Mouse (Mus musculus): ENCODE measurements around the gene Pmf1.
"Not testable (repeated sequence)": the region's sequence is repeated elsewhere in the genome, so short reads cannot be mapped to it uniquely, and the experiment has no call there.

The Pmf1 gene

DNA sequence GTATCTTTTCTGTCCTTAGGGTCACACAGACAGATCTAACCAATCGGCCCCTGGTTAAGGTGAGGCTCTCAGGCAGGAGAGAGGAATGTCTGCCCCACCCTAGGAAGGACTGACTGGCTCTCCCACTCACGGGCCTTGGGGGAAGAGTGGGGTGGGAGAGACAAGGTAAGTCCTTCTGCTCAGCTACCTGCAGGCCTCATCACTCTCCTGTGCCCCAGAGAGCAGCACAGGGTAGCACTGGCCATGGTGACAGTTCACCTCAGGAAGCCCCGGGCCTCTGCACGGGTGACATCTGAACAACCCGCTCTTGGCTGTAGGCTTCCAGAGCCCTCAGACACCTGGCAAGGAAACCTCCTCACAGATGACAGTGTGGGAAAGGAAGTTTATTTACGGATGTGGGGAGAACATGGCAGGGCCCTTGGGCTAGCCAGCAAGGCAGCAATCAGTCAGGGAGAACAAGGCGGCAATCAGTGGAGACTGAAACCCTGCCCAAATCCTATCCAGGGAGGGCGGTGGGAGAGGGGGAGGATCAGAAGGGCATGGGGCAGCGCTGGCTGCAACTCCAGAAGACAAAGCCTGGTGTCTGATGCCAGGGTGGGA lies 16.3 kb downstream of the Pmf1 start:
- no peak for DNase-seq (ENCODE audit: low read depth)

DNA sequence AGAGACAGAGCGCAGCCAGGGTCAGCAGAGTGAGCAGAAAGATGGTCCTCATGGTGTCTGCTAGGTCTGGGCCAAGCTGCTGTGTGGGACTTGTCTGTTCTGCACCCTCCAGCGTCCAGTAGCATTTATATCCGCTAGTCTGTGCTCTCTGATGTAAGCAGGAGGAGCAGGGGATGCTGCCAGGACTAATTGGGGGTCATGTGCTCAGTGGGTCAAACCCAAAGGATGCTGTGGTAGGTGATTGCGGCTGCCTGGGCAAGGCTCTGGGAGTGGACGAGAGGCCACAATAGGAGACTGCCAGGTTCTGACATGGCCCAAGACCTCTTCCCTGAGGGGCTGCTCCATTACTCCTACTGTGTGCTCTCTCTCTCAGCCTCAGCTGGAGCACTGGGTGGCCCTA lies 25.8 kb downstream of the Pmf1 start, which contains the start of gene Bglap:
Gene Bglap, minus strand, starts transcription at position 101 of the 400 bp plus-strand sequence.
- no peak for DNase-seq (ENCODE audit: low read depth)

- DNase-seq (ENCODE audit: low read depth), result not testable (repeated sequence)
These were observed 27.7 kb downstream of the Pmf1 start for GRCm38 (mm10) chr3:88382383-88382782.

DNA sequence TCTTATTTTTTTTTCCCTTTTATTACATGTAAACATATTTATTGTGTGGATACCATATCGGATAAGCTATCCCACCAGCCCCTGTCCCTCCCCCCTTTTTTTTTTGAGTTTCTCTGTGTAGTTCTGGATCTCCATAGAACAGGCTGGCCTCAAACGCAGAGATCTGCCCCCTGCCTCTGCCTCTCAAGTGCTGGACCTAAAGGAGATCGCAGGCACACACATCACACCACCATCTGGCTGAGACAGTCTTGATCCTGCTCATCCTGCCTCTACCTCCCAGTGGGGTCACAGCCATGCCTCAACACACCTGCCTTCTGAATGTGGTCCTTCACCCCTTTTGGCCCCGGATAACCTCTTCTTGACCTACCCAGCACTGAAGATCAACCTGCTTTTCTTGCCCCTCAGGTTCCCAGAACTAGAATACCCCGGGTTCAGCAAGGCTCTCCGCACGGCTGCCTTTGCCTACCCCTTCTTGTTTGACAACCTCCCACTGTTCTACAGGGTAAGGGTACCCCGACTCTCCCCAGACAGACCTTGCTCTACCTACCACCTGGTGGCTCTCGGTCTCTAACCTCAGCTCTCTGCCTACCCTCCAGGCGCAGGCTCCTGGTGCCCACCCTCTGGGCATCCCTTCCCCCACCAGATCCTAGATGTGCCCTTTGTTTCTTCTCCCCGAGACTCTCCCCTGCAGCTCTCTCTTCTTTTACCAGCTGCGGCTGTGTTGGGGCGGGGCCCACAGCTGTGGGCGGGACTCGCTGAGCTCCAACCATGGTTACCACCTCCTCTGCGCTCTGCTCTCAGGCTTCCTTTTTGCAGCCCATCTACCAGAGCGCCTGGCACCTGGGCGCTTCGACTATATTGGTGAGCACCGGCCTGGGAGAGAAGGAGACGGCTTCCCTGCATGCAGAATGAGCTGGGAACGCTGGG lies 28.5 kb downstream of the Pmf1 start:
- DNase-seq (ENCODE audit: low read depth), result not testable (repeated sequence)

DNA sequence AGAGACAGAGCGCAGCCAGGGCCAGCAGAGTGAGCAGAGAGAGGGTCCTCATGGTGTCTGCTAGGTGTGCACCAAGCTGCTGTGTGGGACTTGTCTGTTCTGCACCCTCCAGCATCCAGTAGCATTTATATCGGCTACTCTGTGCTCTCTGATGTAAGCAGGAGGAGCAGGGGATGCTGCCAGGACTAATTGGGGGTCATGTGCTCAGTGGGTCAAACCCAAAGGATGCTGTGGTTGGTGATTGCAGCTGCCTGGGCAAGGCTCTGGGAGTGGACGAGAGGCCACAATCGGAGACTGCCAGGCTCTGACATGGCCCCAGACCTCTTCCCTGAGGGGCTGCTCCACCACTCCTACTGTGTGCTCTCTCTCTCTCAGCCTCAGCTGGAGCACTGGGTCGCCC lies 31.5 kb downstream of the Pmf1 start, which contains the start of gene Bglap2:
Gene Bglap2, minus strand, starts transcription at position 101 of the 400 bp plus-strand sequence.
- not testable (repeated sequence) for DNase-seq (ENCODE audit: low read depth)

DNA sequence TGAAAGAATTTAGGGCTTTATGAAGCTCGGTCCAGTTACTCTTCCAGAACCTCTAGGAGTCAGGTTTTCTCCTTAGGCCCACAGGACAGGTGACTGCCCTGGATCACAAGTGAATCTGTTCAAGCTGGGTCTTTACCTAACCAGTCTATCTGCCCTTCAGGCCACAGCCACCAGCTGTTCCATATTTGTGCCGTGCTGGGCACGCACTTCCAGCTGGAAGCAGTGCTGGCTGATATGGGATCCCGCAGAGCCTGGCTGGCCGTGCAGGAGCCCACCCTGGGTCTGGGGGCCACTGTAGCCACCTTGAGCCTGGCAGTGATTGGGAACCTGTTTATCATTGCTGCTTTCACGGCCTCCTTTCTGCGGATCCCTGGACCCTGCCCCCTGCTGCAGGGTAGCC lies 33.5 kb downstream of the Pmf1 start:
- not testable (repeated sequence) for DNase-seq (ENCODE audit: low read depth)

- DNase-seq (ENCODE audit: low read depth), result peak; percentile 45
These were observed 34.1 kb downstream of the Pmf1 start for GRCm38 (mm10) chr3:88375750-88376626.

GRCm38 (mm10) chr3:88372643-88373042 lies 37.5 kb downstream of the Pmf1 start, which contains the start of gene Bglap3:
Gene Bglap3, minus strand, starts transcription at chr3:88372743.
- not testable (repeated sequence) for DNase-seq (ENCODE audit: low read depth)

DNA sequence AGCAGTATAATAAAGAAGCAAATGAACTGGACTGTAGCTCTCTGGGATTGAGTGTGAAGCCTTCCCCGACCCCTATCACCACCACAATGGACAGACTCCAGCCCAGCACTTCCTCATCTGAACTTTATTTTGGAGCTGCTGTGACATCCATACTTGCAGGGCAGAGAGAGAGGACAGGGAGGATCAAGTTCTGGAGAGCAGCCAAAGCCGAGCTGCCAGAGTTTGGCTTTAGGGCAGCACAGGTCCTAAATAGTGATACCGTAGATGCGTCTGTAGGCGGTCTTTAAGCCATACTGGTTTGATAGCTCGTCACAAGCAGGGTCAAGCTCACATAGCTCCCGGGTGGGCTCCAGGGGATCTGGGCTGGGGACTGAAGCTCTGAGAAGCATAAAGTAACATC lies 41.6 kb downstream of the Pmf1 start:
- not testable (repeated sequence) for DNase-seq (ENCODE audit: low read depth)

- not testable (repeated sequence) for DNase-seq (ENCODE audit: low read depth)
These were observed 42.6 kb downstream of the Pmf1 start for GRCm38 (mm10) chr3:88367517-88367916.

DNA sequence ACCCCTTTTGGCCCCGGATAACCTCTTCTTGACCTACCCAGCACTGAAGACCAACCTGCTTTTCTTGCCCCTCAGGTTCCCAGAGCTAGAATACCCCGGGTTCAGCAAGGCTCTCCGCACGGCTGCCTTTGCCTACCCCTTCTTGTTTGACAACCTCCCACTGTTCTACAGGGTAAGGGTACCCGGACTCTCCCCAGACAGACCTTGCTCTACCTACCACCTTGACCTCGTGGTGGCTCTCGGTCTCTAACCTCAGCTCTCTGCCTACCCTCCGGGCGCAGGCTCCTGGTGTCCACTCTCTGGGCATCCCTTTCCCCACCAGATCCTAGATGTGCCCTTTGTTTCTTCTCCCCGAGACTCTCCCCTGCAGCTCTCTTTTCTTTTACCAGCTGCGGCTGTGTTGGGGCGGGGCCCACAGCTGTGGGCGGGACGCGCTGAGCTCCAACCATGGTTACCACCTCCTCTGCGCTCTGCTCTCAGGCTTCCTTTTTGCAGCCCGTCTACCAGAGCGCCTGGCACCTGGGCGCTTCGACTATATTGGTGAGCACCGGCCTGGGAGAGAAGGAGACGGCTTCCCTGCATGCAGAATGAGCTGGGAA lies 43.2 kb downstream of the Pmf1 start:
- DNase-seq (ENCODE audit: low read depth), result not testable (repeated sequence)

GRCm38 (mm10) chr3:88365705-88366361 lies 44.3 kb downstream of the Pmf1 start:
- DNase-seq (ENCODE audit: low read depth), result no peak

DNA sequence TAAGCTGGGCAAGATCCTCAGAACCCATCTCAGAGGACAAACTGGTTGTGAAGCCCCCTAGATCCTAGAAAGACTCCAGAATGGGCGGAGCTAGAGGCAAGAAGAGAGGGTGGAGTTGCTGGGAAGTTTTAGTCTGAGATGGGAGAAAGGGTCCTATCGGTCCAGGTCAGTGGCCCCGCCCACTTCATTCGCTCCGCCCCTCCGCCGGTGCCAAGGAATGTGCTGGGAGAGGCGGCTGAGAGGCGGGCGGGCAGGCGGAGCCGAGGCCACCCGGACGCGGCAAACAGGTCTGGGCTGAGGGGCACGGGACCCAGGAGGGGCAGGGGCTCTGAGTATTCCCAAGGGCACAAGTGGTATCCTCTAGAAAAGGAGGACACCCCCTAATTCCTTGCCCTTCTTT lies 45.8 kb downstream of the Pmf1 start, which contains the start of gene Paqr6:
Gene Paqr6, plus strand, starts transcription at position 248 of the 400 bp plus-strand sequence.
- no peak for DNase-seq (ENCODE audit: low read depth)

DNA sequence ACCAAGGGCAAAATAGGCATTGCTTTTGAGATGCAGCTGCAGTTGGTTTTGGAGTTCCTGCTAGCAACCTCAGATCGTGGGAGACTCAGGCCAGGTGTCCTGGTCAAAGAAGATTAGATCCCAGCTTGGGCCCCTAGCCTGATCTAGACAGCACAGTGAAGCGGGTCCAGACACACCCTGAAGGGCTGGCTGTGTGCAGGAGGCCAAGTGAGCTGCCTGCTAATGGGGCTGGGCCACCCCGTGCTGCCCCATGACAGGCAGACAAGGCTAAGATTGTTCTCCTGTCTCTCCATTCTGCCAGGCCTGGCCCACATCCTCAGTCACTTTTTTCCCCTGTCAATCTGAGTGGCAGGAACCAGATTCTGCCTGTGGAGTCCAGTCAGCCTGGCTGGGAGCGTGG lies 46.4 kb downstream of the Pmf1 start:
- no peak for DNase-seq (ENCODE audit: low read depth)

DNA sequence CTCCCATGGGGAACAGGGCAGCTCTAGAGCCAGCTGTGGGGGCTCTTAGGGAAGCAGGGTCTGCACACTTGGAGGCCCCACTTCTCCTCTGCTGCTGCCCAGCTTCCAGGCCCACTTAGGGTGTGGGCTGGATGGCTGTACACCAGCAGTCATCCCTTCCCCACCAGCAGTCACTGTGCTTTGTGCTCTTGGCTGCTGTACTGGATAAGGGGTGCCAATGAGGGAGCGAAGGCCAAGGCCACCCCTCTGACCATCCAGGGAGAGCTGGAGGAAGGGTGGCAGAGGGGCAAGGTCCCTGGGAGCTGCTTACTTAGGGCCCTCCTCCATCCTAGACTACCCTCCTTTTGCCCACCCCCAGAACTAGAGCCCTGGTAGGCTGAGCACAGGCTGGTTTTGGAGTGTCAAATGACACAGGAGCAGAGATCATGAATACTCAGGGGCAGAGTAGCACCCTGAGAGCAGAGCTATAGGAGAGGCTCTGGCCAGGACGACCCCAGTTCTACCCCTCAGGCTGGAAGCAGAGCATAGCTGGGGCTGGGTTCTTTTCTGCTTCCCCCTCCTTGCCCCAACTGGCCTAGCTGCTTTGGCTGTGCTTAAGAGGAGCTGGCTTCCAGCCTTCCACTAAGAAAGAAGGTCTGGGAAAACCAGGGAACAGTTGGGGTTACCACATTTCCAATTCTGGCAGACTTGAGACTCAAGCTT lies 48.4 kb downstream of the Pmf1 start:
- DNase-seq (ENCODE audit: low read depth), result no peak

DNA sequence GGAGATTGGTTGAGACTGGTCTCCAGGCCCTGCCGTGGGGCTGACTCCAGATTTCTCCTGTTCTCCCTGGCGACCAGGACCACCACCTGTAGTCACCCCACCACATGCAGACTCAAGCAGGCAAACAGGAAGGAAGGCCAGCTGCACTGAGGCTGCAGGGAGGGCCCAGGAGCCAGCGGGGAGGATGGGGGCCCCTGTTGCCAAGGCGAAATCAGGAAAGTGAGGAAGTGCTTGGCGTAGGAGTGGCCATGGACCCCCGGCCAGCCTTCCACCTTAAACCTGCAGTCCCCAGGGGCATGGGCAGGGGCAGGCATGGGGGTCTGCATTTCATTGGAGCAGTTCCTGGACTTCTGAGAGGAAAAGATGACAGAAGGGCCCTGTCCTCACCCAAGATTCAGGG lies 49.0 kb downstream of the Pmf1 start:
- no peak for DNase-seq (ENCODE audit: low read depth)

GRCm38 (mm10) chr3:88359989-88360388 lies 50.1 kb downstream of the Pmf1 start:
- DNase-seq (ENCODE audit: low read depth), result no peak

- no peak for DNase-seq (ENCODE audit: low read depth)
These were observed 50.5 kb downstream of the Pmf1 start for GRCm38 (mm10) chr3:88359584-88359983.

DNA sequence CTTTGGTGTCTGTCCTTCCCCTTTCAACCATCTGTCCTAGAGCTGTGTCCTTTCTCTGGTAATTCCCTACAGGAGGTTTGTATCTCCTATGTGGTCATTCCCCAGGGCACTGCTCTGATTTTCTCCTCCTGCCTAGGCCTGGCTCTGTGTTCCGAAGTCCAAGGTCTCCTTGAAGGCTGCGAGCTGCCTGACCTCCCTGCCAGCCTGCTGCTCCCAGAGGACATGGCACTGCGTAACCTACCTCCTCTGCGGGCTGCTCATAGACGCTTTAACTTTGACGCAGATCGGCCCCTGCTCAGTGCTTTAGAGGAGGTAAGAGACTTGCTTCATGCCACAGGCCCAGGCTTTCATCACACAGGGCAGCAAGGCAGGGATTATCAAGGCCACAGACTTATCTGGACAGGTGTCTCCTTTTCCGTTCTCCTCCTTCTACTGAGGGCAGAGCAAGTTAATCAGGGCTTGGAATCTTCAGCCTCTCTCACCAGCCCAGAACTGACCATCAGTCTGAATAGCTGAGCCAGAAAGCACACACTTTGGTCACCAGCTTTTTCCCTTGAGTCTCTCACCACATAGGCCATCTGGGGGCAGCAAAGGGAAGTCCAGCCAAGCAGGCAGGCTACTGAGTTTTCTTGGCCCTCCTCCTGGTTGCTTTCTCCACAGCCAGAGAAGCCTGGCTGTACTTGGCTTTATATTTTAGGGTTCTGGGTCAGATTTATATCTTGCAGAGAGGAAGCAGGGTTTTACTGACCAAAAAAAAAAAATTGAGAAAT lies 55.5 kb downstream of the Pmf1 start:
- DNase-seq (ENCODE audit: low read depth), result peak; percentile 42

DNA sequence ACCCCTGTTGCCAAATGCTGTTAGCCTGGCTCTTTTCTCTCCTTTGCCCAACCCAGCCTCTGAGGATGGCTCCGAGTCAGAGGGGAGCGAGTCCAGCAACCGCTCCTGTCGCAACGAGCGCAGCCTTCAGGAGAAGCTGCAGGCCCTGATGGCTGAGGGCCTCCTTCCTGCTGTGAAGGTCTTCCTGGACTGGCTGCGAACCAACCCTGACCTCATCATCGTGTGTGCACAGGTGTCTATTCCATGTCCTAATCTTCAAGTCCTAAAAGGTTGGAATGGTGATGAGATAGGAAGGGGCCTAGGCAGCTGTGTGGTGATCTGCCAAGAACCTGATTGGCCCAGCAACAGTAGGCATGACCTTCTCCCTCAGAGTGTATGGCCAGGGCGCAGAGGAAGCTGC lies 57.2 kb downstream of the Pmf1 start:
- DNase-seq (ENCODE audit: low read depth), result no peak

Data from NIH3T3 (cell line).